Mouse (Mus musculus) midbrain, embryonic 11.5 days (tissue): ENCODE measurements around the gene C8a. TPM values are rescaled to one million over a fixed set of nuclear protein-coding genes. Genes with fewer than 3 reads are reported as not detected.

ENCODE experiments used
- ATAC-seq: fragments of 200-750 bp; cut with Nextera tagmentation; 2 replicates; pipeline ENCODE4 v1.8.0; 2017; ENCODE audit warnings: moderate TSS enrichment, moderate library complexity; ENCODE audit not compliant: low FRiP score
- DNase-seq: peaks from one replicate; pipeline ENCODE4 v3.0.0; 2015; ENCODE audit warnings: low spot score; ENCODE audit errors: missing footprints
- H3K27ac ChIP-seq: fragments of 300-500 bp; sonication (generic); 2 replicates; pipeline ENCODE4 v1.5.1; 2014; ENCODE audit warnings: low read depth, low read length
- H3K27me3 ChIP-seq: fragments of 300-500 bp; sonication (generic); 2 replicates; pipeline ENCODE4 v1.6.1; 2014; ENCODE audit warnings: mild to moderate bottlenecking, low read length, moderate library complexity, mixed read lengths; ENCODE audit not compliant: control insufficient read depth, insufficient read depth
- H3K36me3 ChIP-seq: fragments of 300-500 bp; sonication (generic); 2 replicates; pipeline ENCODE4 v1.6.1; 2014; ENCODE audit warnings: mild to moderate bottlenecking, low read length, moderate library complexity, mixed read lengths; ENCODE audit not compliant: control insufficient read depth, insufficient read depth
- H3K4me1 ChIP-seq: fragments of 300-500 bp; sonication (generic); 2 replicates; pipeline ENCODE4 v1.6.1; 2014; ENCODE audit warnings: low read length; ENCODE audit not compliant: control insufficient read depth, insufficient read depth
- H3K4me2 ChIP-seq: fragments of 300-500 bp; sonication (generic); 2 replicates; pipeline ENCODE4 v1.6.1; 2014; ENCODE audit warnings: mild to moderate bottlenecking, moderate library complexity
- H3K4me3 ChIP-seq: fragments of 300-500 bp; sonication (generic); 2 replicates; pipeline ENCODE4 v1.5.1; 2014; ENCODE audit warnings: low read depth, low read length
- H3K9ac ChIP-seq: fragments of 300-500 bp; sonication (generic); 2 replicates; pipeline ENCODE4 v1.6.1; 2014; ENCODE audit warnings: low read length
- H3K9me3 ChIP-seq: fragments of 300-500 bp; sonication (generic); 2 replicates; pipeline ENCODE4 v1.6.1; 2016; ENCODE audit warnings: low read length; ENCODE audit not compliant: control insufficient read depth
- WGBS: fragments of 180-500 bp; shearing (Covaris S2); extraction: QIAGEN DNeasy Blood & Tissue Kit; methylation state at CpG from one replicate; pipeline ENCODE4 v1.1.7; 2014; 5-methylcytosine and 5-hydroxymethylcytosine counted together
- polyA plus RNA-seq: library from polyadenylated mRNA; unstranded; fragments of >200 nt; fragmentation: Nextera tagmentation; extraction: Ambion mirVana; gene quantifications from 2 replicates; pipeline ENCODE4 v1.2.1, GENCODE M21; 2014

Gene C8a
- polyA plus RNA-seq = not detected in 2 replicates

- Histone ChIP-seq H3K27me3 (no peaks in the 10 kb centered on the region), H3K9me3 (no peaks in the 10 kb centered on the region), H3K36me3 (no peaks in the 10 kb centered on the region), H3K9ac (no peak within 1 kb of the TSS), H3K4me2 (no peak within 1 kb of the TSS), H3K27ac (no peak within 1 kb of the TSS), H3K4me3 (no peak within 1 kb of the TSS), H3K4me1 (no peaks in the 10 kb centered on the region)
- DNase-seq = no peak
- 80% methylated on average over 3 of the region's 3 CpGs for WGBS
- ATAC-seq = no peak
Observed at GRCm38 (mm10) chr4:104876323-104876722, at the start of gene C8a. C8a (minus strand) TSS chr4:104876398.

GRCm38 (mm10) chr4:104925383-104925782 lies 49.2 kb upstream of the C8a start:
- no peak overlapping the region for H3K9ac ChIP-seq
- DNase-seq = no peak
- no peaks in the 10 kb centered on the region for H3K27me3 ChIP-seq
- H3K4me1 ChIP-seq = no peaks in the 10 kb centered on the region
- H3K9me3 ChIP-seq = no peaks in the 10 kb centered on the region
- no peak overlapping the region for H3K4me2 ChIP-seq
- 87% methylated on average over 5 of the region's 5 CpGs for WGBS
- ATAC-seq = no peak
- no peaks in the 10 kb centered on the region for H3K36me3 ChIP-seq
- H3K27ac ChIP-seq = no peak overlapping the region
- no peak overlapping the region for H3K4me3 ChIP-seq

- Histone ChIP-seq H3K9me3 (no peaks in the 10 kb centered on the region), H3K27me3 (no peaks in the 10 kb centered on the region; the same call in 1 of the 2 replicates), H3K36me3 (no peaks in the 10 kb centered on the region), H3K4me3 (no peak overlapping the region), H3K4me1 (peaks cover 3% of the 10 kb centered on the region; the same call in 1 of the 2 replicates), H3K9ac (no peak overlapping the region), H3K27ac (no peak overlapping the region), H3K4me2 (no peak overlapping the region)
- DNase-seq (no peak), ATAC-seq (no peak)
- 86% methylated on average over 6 of the region's 6 CpGs for WGBS
Observed at GRCm38 (mm10) chr4:104918017-104918416, 41.8 kb upstream of the C8a start.

- H3K36me3 ChIP-seq = no peaks in the 10 kb centered on the region
- H3K9me3 ChIP-seq = no peaks in the 10 kb centered on the region
- no peaks in the 10 kb centered on the region; the same call in 1 of the 2 replicates for H3K27me3 ChIP-seq
- DNase-seq (no peak), ATAC-seq (no peak)
- no peak overlapping the region for H3K4me3 ChIP-seq
- no peak overlapping the region for H3K4me2 ChIP-seq
- WGBS = 80% methylated on average over 6 of the region's 6 CpGs
- H3K27ac ChIP-seq = no peak overlapping the region
- peaks cover 3% of the 10 kb centered on the region; the same call in 1 of the 2 replicates for H3K4me1 ChIP-seq
- H3K9ac ChIP-seq = no peak overlapping the region
Observed at GRCm38 (mm10) chr4:104914711-104915247, 38.6 kb upstream of the C8a start.

GRCm38 (mm10) chr4:104913291-104914129 lies 37.3 kb upstream of the C8a start, which contains the start of gene Fyb2:
Fyb2 (plus strand) TSS chr4:104913456.
- no peak within 1 kb of the TSS for H3K9ac ChIP-seq
- no peak for DNase-seq
- no peak within 1 kb of the TSS for H3K27ac ChIP-seq
- H3K27me3 ChIP-seq = no peaks in the 10 kb centered on the region; the same call in 1 of the 2 replicates
- peaks cover 3% of the 10 kb centered on the region; the same call in 1 of the 2 replicates for H3K4me1 ChIP-seq
- no peaks in the 10 kb centered on the region for H3K9me3 ChIP-seq
- H3K4me3 ChIP-seq = no peak within 1 kb of the TSS
- H3K4me2 ChIP-seq = peak within 1 kb of the TSS; percentile 29; the same call in 1 of the 2 replicates
- 0 out of 2 replicates have a peak, but pooled peaks have one; percentile 7 for ATAC-seq
- H3K36me3 ChIP-seq = no peaks in the 10 kb centered on the region
- 21% methylated on average over 23 of the region's 23 CpGs for WGBS

GRCm38 (mm10) chr4:104911685-104912084 lies 35.5 kb upstream of the C8a start:
- Histone ChIP-seq H3K4me3 (no peak overlapping the region), H3K27ac (no peak overlapping the region), H3K9ac (no peak overlapping the region), H3K27me3 (no peaks in the 10 kb centered on the region; the same call in 1 of the 2 replicates), H3K9me3 (no peaks in the 10 kb centered on the region), H3K4me1 (peaks cover 3% of the 10 kb centered on the region; the same call in 1 of the 2 replicates), H3K36me3 (no peaks in the 10 kb centered on the region), H3K4me2 (no peak overlapping the region)
- WGBS = 35% methylated on average over 7 of the region's 7 CpGs
- DNase-seq (peak; percentile 93), ATAC-seq (peak; percentile 66; the same call in 1 of the 2 replicates)

GRCm38 (mm10) chr4:104905049-104905448 lies 28.9 kb upstream of the C8a start:
- ATAC-seq (no peak), DNase-seq (no peak)
- H3K9ac ChIP-seq = no peak overlapping the region
- no peak overlapping the region for H3K4me2 ChIP-seq
- 85% methylated on average over 6 of the region's 6 CpGs for WGBS
- H3K27me3 ChIP-seq = no peaks in the 10 kb centered on the region
- H3K9me3 ChIP-seq = no peaks in the 10 kb centered on the region
- H3K4me3 ChIP-seq = no peak overlapping the region
- H3K4me1 ChIP-seq = no peaks in the 10 kb centered on the region
- no peaks in the 10 kb centered on the region for H3K36me3 ChIP-seq
- no peak overlapping the region for H3K27ac ChIP-seq

- Histone ChIP-seq H3K27ac (no peak overlapping the region), H3K4me1 (no peaks in the 10 kb centered on the region), H3K4me2 (no peak overlapping the region), H3K4me3 (no peak overlapping the region), H3K27me3 (no peaks in the 10 kb centered on the region), H3K9ac (no peak overlapping the region), H3K36me3 (no peaks in the 10 kb centered on the region), H3K9me3 (no peaks in the 10 kb centered on the region)
- no peak for ATAC-seq
- WGBS = 83% methylated on average over 2 of the region's 2 CpGs
- no peak for DNase-seq
Observed at GRCm38 (mm10) chr4:104902836-104903235, 26.6 kb upstream of the C8a start.
